Mouse (Mus musculus) retina, postnatal 1 day (tissue): ENCODE measurements around the gene Shisa7.
"Not testable (repeated sequence)": the region's sequence is repeated elsewhere in the genome, so short reads cannot be mapped to it uniquely, and the experiment has no call there.

Experiments
- DNase-seq: peaks from one replicate; pipeline ENCODE4 v3.0.0-alpha.2; 2012

Shisa7 gene

GRCm38 (mm10) chr7:4793248-4793647 is 51.2 kb downstream of the Shisa7 start:
- not testable (repeated sequence) for DNase-seq

GRCm38 (mm10) chr7:4792278-4793212 is 52.0 kb downstream of the Shisa7 start, which contains the start of gene Rpl28:
Rpl28 (plus strand) TSS chr7:4792874.
- DNase-seq, result peak; percentile 98

GRCm38 (mm10) chr7:4789436-4789935 is 55.0 kb downstream of the Shisa7 start, which contains the start of gene Tmem238:
Tmem238 (minus strand) TSS chr7:4789656.
- DNase-seq, result no peak

- peak; percentile 75 for DNase-seq
These were observed 55.7 kb downstream of the Shisa7 start for GRCm38 (mm10) chr7:4788499-4789435.

- no peak for DNase-seq
These were observed 60.7 kb downstream of the Shisa7 start for GRCm38 (mm10) chr7:4783667-4784268.

- no peak for DNase-seq
These were observed 61.7 kb downstream of the Shisa7 start, which contains the start of the genes Il11 and Tmem190 for GRCm38 (mm10) chr7:4782759-4783158. Il11 (minus strand) TSS chr7:4782859. Tmem190 (plus strand) TSS chr7:4782937.

- DNase-seq, result no peak
These were observed 62.4 kb downstream of the Shisa7 start for GRCm38 (mm10) chr7:4782130-4782529.

- no peak for DNase-seq
These were observed 64.6 kb downstream of the Shisa7 start for GRCm38 (mm10) chr7:4779921-4780320.

- no peak for DNase-seq
These were observed 66.5 kb downstream of the Shisa7 start for GRCm38 (mm10) chr7:4777851-4778637.

GRCm38 (mm10) chr7:4776861-4777830 is 67.3 kb downstream of the Shisa7 start:
- DNase-seq, result peak; percentile 82

GRCm38 (mm10) chr7:4776131-4776530 is 68.4 kb downstream of the Shisa7 start:
- DNase-seq, result no peak
